Mouse (Mus musculus) heart, embryonic 10.5 days (tissue): ENCODE data around the gene Nit2. TPM values are rescaled to one million over a fixed set of nuclear protein-coding genes. Genes with fewer than 3 reads are reported as not detected.

Source experiments
- DNase-seq: peaks from one replicate; pipeline ENCODE4 v3.0.0-alpha.2; 2017; ENCODE audit warnings: low spot score
- H3K27ac ChIP-seq: fragments of 300-500 bp; sonication (generic); 2 replicates; pipeline ENCODE4 v1.5.1; 2016; ENCODE audit warnings: mild to moderate bottlenecking
- H3K27me3 ChIP-seq: fragments of 300-500 bp; sonication (generic); 2 replicates; pipeline ENCODE4 v1.6.1; 2016; ENCODE audit warnings: mild to moderate bottlenecking; ENCODE audit not compliant: poor library complexity, insufficient read depth, severe bottlenecking
- H3K36me3 ChIP-seq: fragments of 300-500 bp; sonication (generic); 2 replicates; pipeline ENCODE4 v1.6.1; 2016; ENCODE audit warnings: mild to moderate bottlenecking, moderate library complexity
- H3K4me1 ChIP-seq: fragments of 300-500 bp; sonication (generic); 2 replicates; pipeline ENCODE4 v1.6.1; 2016; ENCODE audit warnings: mild to moderate bottlenecking
- H3K4me3 ChIP-seq: fragments of 300-500 bp; sonication (generic); 2 replicates; pipeline ENCODE4 v1.5.1; 2016; ENCODE audit warnings: mild to moderate bottlenecking, moderate library complexity
- H3K9me3 ChIP-seq: fragments of 300-500 bp; sonication (generic); 2 replicates; pipeline ENCODE4 v1.6.1; 2016; ENCODE audit warnings: mild to moderate bottlenecking, moderate library complexity
- WGBS: fragments of 180-500 bp; shearing (Covaris S2); methylation state at CpG from one replicate; pipeline ENCODE4 v1.1.7; 2016; 5-methylcytosine and 5-hydroxymethylcytosine counted together
- polyA plus RNA-seq: library from polyadenylated mRNA; unstranded; fragments of >200 nt; fragmentation: Nextera tagmentation; extraction: Ambion mirVana; gene quantifications from 2 replicates; pipeline ENCODE4 v1.2.1, GENCODE M21; 2016

Gene Nit2
- polyA plus RNA-seq, 1 experiment from 2014 or later = 58.3 TPM

DNA sequence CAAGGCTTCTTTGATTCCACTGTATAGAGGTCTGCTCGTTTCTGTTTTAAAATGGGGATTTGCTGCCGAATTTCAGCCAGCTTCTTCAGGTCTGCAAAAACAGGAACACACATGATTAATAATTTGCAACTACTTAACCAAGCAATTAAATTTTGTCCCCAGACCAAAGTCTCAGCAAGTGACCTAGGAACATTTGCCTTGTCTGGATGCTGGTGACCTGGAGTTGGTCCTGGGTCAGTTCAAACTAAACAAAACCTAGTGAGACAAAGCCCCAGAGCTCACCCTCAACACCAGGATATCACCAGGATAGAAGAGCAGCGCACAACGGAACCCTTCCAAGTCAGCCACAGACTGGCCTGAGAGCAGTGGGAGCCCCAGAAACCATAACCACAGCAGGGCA, 10.1 kb downstream of the Nit2 start:
- H3K36me3 ChIP-seq = peaks cover 70% of the 10 kb centered on the region
- H3K27ac ChIP-seq = no peak overlapping the region
- 90% methylated on average over 4 of the region's 4 CpGs for WGBS
- no peak for DNase-seq
- H3K9me3 ChIP-seq = no peaks in the 10 kb centered on the region
- H3K27me3 ChIP-seq = no peaks in the 10 kb centered on the region
- no peaks in the 10 kb centered on the region for H3K4me1 ChIP-seq
- no peak overlapping the region for H3K4me3 ChIP-seq

DNA sequence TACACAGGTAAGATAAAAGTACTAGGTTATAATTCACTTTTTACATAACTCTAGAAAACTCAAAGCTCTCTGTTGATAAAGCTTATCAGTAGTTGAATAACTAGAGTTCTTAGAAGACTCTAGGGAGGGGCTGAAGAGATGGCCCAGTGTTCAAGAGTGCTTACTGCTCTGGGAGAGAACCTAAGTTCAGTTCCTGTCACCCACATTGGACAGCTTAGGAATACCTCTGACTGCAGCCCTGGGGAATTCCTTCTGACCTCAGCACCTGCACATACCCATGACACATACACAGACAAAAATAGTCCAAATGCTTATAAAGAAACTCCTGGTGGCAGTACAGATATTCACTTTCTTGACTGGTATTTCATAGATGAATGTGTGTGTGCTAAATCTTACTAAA, 11.2 kb downstream of the Nit2 start:
- Histone ChIP-seq H3K4me3 (no peak overlapping the region), H3K27ac (no peak overlapping the region), H3K27me3 (no peaks in the 10 kb centered on the region), H3K4me1 (no peaks in the 10 kb centered on the region), H3K36me3 (peaks cover 70% of the 10 kb centered on the region), H3K9me3 (no peaks in the 10 kb centered on the region)
- DNase-seq = no peak

DNA sequence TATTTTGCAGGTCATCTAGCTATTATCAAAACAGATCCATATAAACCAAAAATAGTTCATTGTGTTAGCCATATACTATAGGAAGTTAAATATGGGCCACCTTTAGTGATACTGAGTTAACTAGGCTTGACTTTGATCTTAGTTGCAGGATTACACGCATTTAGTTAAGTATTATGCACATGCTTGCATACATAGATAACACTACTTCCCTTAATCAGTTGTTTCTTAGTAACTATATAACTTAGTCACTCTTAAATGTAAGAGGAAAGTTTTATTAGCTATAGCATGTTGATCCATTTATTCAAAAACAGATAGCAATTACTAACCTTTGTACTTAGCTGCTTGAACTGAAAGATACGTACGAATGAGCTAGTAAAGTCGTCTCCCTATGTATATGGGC, 15.7 kb downstream of the Nit2 start:
- WGBS = 92% methylated on average over 4 of the region's 4 CpGs
- no peak overlapping the region for H3K27ac ChIP-seq
- peaks cover 88% of the 10 kb centered on the region for H3K36me3 ChIP-seq
- no peak overlapping the region for H3K4me3 ChIP-seq
- no peaks in the 10 kb centered on the region for H3K9me3 ChIP-seq
- no peaks in the 10 kb centered on the region for H3K27me3 ChIP-seq
- DNase-seq = no peak
- H3K4me1 ChIP-seq = no peaks in the 10 kb centered on the region

DNA sequence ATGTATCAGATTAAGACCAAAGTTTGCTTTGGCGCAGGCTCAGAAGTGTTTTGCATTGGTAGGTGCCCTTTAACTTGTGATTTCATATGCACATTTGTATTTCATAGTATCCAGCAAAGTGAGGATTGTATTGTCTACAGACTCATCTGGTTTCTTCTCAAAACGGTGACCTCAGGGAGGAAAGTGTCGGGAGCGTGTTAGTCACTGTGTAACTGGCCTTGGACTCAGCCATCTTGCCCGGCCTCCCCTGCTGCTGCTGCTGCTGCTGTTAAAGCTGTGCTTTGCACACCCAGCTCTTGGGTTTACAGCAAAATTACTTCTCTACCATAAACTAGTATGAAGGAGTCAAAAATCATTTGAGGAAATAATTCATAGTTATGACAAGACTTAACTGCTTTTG, 22.4 kb downstream of the Nit2 start:
- DNase-seq = no peak
- Histone ChIP-seq H3K9me3 (no peaks in the 10 kb centered on the region), H3K36me3 (peaks cover 71% of the 10 kb centered on the region), H3K4me1 (no peaks in the 10 kb centered on the region), H3K27ac (no peak overlapping the region), H3K4me3 (no peak overlapping the region), H3K27me3 (no peaks in the 10 kb centered on the region)
- WGBS = 94% methylated on average over 5 of the region's 5 CpGs

DNA sequence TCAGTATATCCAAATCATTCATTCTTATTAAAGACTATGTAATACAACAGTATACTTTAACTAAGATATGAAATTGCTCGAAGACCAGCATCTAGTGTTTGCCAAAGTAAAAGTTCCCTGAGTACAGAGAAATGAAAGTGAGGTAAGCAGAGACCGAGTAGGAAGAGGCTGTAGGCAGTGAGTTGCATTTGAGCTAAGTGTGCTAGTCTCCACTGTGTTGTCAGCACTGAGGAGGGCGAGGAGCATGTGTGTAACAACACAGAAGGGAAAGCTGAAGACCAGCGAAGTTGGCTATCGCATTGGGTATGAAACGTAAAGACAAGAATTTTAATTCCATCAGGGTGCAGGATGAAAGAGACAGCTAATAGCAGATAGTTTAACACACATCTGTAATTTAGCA, 33.5 kb downstream of the Nit2 start:
- WGBS = 94% methylated on average over 6 of the region's 6 CpGs

DNA sequence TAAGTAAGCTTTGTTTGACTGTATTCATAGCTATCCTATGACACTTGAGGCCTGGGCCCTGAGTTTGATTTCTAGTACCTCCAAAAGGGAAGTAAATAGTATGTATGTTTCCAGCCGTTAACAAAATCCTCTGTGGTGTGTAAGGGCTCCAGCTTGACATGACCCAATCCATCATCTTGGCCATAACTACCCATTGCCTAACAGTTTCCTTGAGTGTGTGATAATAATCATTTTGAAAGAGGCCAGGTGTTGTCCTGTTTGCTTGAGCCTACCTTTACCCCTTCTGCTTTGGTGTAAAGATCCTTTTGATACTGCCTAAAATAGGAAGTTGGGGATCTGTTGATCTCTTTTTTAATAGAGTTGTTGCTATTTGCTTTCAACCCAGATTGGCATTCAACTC, 34.8 kb downstream of the Nit2 start:
- Histone ChIP-seq H3K4me1 (no peaks in the 10 kb centered on the region; the same call in 1 of the 2 replicates), H3K27ac (no peak overlapping the region), H3K4me3 (no peak overlapping the region), H3K36me3 (peaks cover 28% of the 10 kb centered on the region), H3K9me3 (no peaks in the 10 kb centered on the region), H3K27me3 (no peaks in the 10 kb centered on the region)
- 89% methylated on average over 1 of the region's 1 CpGs for WGBS
- DNase-seq = no peak

More for the DNA sequence above, 33.5 kb downstream of the Nit2 start:
- H3K4me3 ChIP-seq = no peak overlapping the region
- H3K27ac ChIP-seq = no peak overlapping the region
- no peaks in the 10 kb centered on the region for H3K4me1 ChIP-seq
- H3K9me3 ChIP-seq = no peaks in the 10 kb centered on the region
- H3K36me3 ChIP-seq = peaks cover 40% of the 10 kb centered on the region
- DNase-seq = no peak
- no peaks in the 10 kb centered on the region for H3K27me3 ChIP-seq

DNA sequence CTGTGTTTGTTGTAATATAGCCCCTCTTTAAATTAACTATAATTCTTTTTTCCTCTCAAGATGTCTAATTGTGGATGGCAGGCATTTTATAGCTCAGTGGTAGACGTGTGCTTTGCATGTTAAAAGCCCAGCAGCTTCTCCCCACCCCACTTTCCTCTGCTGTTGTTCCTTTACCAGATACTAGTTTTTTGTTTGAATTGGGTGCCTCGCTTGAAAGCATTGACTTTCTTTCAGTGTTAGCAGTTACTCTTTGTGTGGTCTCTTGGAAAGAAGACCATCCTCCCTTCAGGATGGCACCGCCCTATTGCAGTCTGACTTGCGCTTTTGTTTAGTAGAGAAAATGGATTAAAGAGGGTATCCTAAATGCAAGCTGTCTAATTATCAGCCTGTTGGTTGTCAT, 35.6 kb downstream of the Nit2 start:
- no peak overlapping the region for H3K27ac ChIP-seq
- no peak for DNase-seq
- H3K27me3 ChIP-seq = no peaks in the 10 kb centered on the region
- H3K9me3 ChIP-seq = no peaks in the 10 kb centered on the region
- WGBS = 89% methylated on average over 4 of the region's 4 CpGs
- no peaks in the 10 kb centered on the region; the same call in 1 of the 2 replicates for H3K4me1 ChIP-seq
- H3K4me3 ChIP-seq = no peak overlapping the region
- peaks cover 20% of the 10 kb centered on the region for H3K36me3 ChIP-seq

DNA sequence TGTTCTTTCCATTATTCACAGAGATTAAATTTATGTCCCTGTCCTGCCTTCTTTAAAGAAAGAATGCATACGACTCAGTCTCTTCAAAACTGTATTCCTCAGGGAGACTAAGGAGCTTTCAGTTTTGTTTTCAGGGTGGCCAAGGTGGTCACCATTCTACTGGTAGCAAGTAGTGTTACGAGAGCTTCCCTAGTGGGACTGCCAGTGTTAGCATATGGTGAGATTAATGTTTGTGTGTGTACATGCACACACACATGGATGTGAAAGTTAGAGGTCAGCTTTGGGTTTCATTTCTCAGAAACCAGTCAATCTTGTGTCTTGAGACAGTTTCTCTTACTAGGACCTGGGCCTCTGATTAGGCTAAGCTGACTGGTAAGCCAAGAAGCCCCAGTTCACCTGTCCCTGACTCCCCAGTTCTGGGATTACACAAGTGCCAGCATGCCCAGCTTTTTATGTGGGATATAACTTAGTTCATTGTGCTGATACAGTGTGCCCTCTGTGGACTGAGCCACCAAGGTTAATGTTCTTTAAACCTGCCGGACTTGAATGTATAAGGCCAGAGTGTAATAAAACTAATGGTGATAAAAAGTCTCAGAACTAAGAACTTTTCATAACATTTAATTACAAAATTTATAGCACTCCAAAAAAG, 36.3 kb downstream of the Nit2 start:
- Histone ChIP-seq H3K4me1 (no peaks in the 10 kb centered on the region; the same call in 1 of the 2 replicates), H3K4me3 (no peak overlapping the region), H3K27ac (no peak overlapping the region), H3K9me3 (no peaks in the 10 kb centered on the region), H3K27me3 (no peaks in the 10 kb centered on the region), H3K36me3 (peaks cover 15% of the 10 kb centered on the region)
- WGBS = 85% methylated on average over 3 of the region's 3 CpGs
- DNase-seq = no peak

DNA sequence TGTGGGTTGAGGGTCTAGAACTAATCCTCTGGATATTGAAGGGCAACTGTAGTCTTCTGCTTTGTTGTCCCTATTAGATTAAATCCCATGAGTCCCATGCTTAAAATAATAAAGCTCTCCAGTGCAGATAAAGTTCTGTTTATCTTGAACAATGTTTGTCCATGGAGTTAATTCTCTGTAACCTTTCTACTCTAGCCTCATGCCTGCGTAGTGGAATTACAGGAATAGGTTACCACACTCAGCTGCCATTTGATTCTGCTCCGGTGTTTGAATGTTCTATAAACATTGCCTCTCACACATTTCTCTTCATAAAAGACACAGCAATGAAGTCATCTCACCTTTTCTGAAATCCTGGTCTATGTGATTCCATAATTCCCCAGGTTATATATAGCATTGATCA, 39.3 kb downstream of the Nit2 start:
- peaks cover 11% of the 10 kb centered on the region for H3K4me1 ChIP-seq
- 74% methylated on average over 2 of the region's 2 CpGs for WGBS
- no peak for DNase-seq
- H3K27ac ChIP-seq = no peak overlapping the region
- no peaks in the 10 kb centered on the region for H3K27me3 ChIP-seq
- H3K36me3 ChIP-seq = no peaks in the 10 kb centered on the region
- H3K4me3 ChIP-seq = no peak overlapping the region
- no peaks in the 10 kb centered on the region for H3K9me3 ChIP-seq

DNA sequence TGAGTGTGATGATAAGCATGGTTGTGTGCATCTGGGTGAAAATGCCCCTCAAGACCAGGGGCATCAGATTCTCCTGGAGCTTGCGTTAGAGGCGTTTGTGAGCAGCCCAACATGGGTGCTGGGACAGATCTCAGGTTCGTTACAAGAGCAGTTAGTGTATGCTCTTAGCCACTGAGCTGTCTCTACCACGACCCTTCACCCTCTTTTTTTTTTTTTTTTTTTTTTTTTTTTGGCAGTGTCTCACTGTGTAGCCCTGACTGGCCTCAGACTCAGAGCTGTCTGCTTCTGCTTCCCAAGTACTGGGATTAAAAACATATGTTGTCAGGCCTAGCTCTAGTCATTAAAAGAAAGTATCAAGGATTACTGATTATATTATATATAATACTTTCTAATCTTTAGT, 40.9 kb downstream of the Nit2 start:
- Histone ChIP-seq H3K36me3 (no peaks in the 10 kb centered on the region), H3K4me1 (peaks cover 13% of the 10 kb centered on the region), H3K27me3 (no peaks in the 10 kb centered on the region), H3K27ac (no peak overlapping the region), H3K4me3 (no peak overlapping the region), H3K9me3 (no peaks in the 10 kb centered on the region)
- DNase-seq = no peak
- WGBS = 57% methylated on average over 4 of the region's 4 CpGs

DNA sequence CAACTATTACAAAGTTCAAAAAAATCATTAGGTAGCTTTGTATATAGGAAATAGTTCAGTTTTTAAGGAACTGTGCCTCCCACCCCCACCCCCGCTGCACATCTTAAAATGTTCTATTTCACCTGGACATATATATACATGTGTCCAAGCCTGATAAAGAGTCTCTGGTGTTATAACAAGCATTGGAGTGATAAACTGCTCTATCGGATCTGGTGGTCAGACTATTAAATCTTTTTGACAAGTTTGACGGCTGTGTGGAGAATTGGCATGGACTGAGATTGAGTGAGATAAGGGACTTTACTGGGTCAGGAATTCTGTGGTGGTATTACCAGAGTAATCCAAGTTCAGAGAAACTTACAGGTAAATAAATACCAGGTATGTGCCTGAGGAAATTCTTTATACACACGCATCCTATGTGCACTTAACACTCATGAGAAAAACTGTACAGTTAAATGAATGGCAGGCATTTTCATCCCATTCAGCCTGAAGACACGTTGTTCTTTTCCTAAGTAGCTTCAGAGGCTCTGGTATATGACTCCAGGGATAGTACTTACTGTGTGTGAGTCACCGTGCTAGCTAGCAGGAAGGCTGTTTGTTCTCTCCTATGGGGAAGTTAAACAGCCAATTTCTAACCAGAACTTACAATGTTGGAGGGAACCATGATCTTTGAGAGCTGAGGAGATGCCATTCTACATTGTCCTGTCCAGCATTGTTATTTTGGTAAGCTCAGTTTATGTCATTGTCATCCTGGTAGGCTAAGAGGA, 44.3 kb downstream of the Nit2 start:
- Histone ChIP-seq H3K27me3 (no peaks in the 10 kb centered on the region), H3K36me3 (no peaks in the 10 kb centered on the region), H3K4me3 (peak overlapping the region; percentile 83), H3K27ac (peak overlapping the region; percentile 96), H3K4me1 (peaks cover 13% of the 10 kb centered on the region), H3K9me3 (no peaks in the 10 kb centered on the region)
- no peak for DNase-seq
- WGBS = 49% methylated on average over 6 of the region's 6 CpGs

DNA sequence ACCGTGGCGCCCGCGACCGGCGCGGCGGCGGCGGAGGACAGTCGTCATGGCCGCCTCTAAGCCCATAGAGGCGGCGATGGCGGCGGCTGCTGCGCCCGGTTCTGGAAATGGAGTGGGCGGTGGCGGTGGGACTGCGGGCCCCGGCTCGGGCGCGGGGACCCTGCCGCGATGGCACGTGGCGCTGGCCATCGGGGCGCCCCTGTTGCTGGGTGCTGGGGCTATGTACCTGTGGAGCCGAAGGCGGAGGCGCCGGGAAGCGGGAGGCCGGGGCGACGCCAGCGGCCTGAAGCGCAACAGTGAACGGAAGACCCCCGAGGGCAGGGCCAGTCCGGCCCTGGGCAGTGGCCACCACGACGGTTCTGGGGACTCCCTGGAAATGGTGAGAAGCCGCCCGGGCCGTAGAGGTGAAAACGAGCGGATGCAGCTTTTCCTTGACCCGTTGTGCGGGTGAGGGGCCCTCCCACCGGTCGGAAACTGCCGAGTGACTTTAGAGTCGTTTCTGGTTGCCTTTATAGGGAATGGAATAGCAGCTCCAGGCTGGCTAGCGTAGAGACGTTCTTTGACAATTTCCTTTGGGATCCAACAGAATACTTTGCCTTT, 45.2 kb downstream of the Nit2 start:
- Histone ChIP-seq H3K4me1 (peaks cover 13% of the 10 kb centered on the region), H3K36me3 (no peaks in the 10 kb centered on the region), H3K27me3 (no peaks in the 10 kb centered on the region), H3K27ac (peak overlapping the region; percentile 96), H3K9me3 (no peaks in the 10 kb centered on the region), H3K4me3 (peak overlapping the region; percentile 83)
- WGBS = under 1% methylated on average over 58 of the region's 59 CpGs
- DNase-seq = peak; percentile 81
